Mouse (Mus musculus): ENCODE measurements around the gene Lhx6.

DNA sequence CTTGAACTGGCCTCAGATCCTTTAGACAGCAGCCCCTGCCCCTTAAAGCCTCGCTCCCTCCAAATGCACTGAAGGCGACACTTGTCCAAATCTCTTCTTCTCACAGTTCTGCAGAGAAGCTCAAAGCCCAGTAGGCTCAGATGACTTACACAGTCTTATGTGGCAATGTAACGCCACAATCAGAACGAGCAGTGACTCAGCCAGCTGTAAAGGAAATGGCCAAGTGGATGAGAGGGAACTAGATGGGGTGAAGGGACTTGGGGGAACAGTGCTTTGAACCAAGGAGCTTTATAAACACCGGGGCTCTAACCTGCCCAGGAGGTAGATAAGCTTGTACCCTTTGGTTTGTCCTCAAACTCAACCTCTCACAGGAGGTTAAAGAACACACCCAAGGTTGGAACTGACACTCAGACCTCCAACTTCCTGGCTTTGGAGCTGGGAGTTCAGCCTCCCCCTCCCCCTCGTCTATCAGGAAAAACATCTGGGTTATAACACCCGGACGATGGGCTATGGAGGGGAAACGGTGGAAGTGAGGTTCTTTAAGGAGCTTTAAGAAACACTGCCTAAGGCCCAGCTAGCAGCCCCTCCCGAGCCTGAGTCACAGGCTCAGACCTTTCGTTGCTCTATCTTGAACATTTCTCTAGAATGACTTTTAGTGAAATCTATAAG is 69.7 kb downstream of the Lhx6 start:
- TF ChIP-seq CTCF (IDR thresholded peaks at IDR 0.05; ENCODE audit: insufficient read depth, low read length): no peak
- TF ChIP-seq POLR2A (IDR thresholded peaks at IDR 0.05; ENCODE audit: borderline replicate concordance, extremely low read depth, low read depth, low read length): no peak

Measured in lung, adult 2 months (tissue).